Mouse (Mus musculus): ENCODE measurements around the gene Gsta2. TPM values are rescaled to one million over a fixed set of nuclear protein-coding genes. Genes with fewer than 3 reads are reported as not detected.
"Not testable (repeated sequence)": the region's sequence is repeated elsewhere in the genome, so short reads cannot be mapped to it uniquely, and the experiment has no call there.

Gsta2 gene
- polyA plus RNA-seq, 1 experiment from 2014 or later: not detected

- H3K9me3 ChIP-seq (replicated peaks; ENCODE audit: control insufficient read depth, low read length, poor library complexity, severe bottlenecking): no peaks in the 10 kb centered on the region
- H3K27ac ChIP-seq (ENCODE audit: low read length): no peak overlapping the region
- no peaks in the 10 kb centered on the region for H3K4me1 ChIP-seq (ENCODE audit: control insufficient read depth, insufficient read depth, low read length)
- H3K9ac ChIP-seq (ENCODE audit: low read depth, low read length): no peak overlapping the region
- ATAC-seq: no peak
- no peak overlapping the region for H3K4me2 ChIP-seq (ENCODE audit: low read length)
- 10% methylated on average over 9 of the region's 9 CpGs for WGBS
- no peaks in the 10 kb centered on the region for H3K27me3 ChIP-seq (ENCODE audit: control insufficient read depth, insufficient read depth, low read depth, low read length)
- no peak overlapping the region for H3K4me3 ChIP-seq (ENCODE audit: low read depth, low read length)
- H3K36me3 ChIP-seq (ENCODE audit: control insufficient read depth, insufficient read depth, low read length): no peaks in the 10 kb centered on the region
These were observed 2.5 kb upstream of the Gsta2 start for GRCm38 (mm10) chr9:78358053-78358452.

- H3K36me3 ChIP-seq (ENCODE audit: control insufficient read depth, insufficient read depth, low read length): no peaks in the 10 kb centered on the region
- no peaks in the 10 kb centered on the region for H3K27me3 ChIP-seq (ENCODE audit: control insufficient read depth, insufficient read depth, low read depth, low read length)
- no peaks in the 10 kb centered on the region for H3K4me1 ChIP-seq (ENCODE audit: control insufficient read depth, insufficient read depth, low read length)
- no peak overlapping the region for H3K9ac ChIP-seq (ENCODE audit: low read depth, low read length)
- ATAC-seq: no peak
- H3K4me3 ChIP-seq (ENCODE audit: low read depth, low read length): no peak overlapping the region
- 83% methylated on average over 11 of the region's 11 CpGs for WGBS
- H3K27ac ChIP-seq (ENCODE audit: low read length): no peak overlapping the region
- H3K9me3 ChIP-seq (replicated peaks; ENCODE audit: control insufficient read depth, low read length, poor library complexity, severe bottlenecking): no peaks in the 10 kb centered on the region
- no peak overlapping the region for H3K4me2 ChIP-seq (ENCODE audit: low read length)
These were observed 666 bp downstream of the Gsta2 start for GRCm38 (mm10) chr9:78354665-78355578.

- Histone ChIP-seq H3K4me3 (ENCODE audit: low read depth, low read length) (no peak overlapping the region), H3K36me3 (ENCODE audit: control insufficient read depth, insufficient read depth, low read length) (no peaks in the 10 kb centered on the region), H3K9ac (ENCODE audit: low read depth, low read length) (no peak overlapping the region), H3K9me3 (replicated peaks; ENCODE audit: control insufficient read depth, low read length, poor library complexity, severe bottlenecking) (no peaks in the 10 kb centered on the region), H3K27ac (ENCODE audit: low read length) (no peak overlapping the region), H3K4me2 (ENCODE audit: low read length) (no peak overlapping the region), H3K27me3 (ENCODE audit: control insufficient read depth, insufficient read depth, low read depth, low read length) (no peaks in the 10 kb centered on the region), H3K4me1 (ENCODE audit: control insufficient read depth, insufficient read depth, low read length) (no peaks in the 10 kb centered on the region)
- 89% methylated on average over 6 of the region's 6 CpGs for WGBS
- ATAC-seq: no peak
These were observed 3.9 kb downstream of the Gsta2 start for GRCm38 (mm10) chr9:78351504-78352220.

GRCm38 (mm10) chr9:78350007-78350406, 5.6 kb downstream of the Gsta2 start:
- H3K9me3 ChIP-seq (replicated peaks; ENCODE audit: control insufficient read depth, low read length, poor library complexity, severe bottlenecking); ATAC-seq; H3K27me3 ChIP-seq (ENCODE audit: control insufficient read depth, insufficient read depth, low read depth, low read length); H3K9ac ChIP-seq (ENCODE audit: low read depth, low read length); H3K36me3 ChIP-seq (ENCODE audit: control insufficient read depth, insufficient read depth, low read length); H3K4me3 ChIP-seq (ENCODE audit: low read depth, low read length); H3K4me1 ChIP-seq (ENCODE audit: control insufficient read depth, insufficient read depth, low read length); H3K4me2 ChIP-seq (ENCODE audit: low read length); H3K27ac ChIP-seq (ENCODE audit: low read length): not testable (repeated sequence)

GRCm38 (mm10) chr9:78349141-78349540, 6.4 kb downstream of the Gsta2 start:
- H3K27ac ChIP-seq (ENCODE audit: low read length); H3K4me1 ChIP-seq (ENCODE audit: control insufficient read depth, insufficient read depth, low read length); H3K9me3 ChIP-seq (replicated peaks; ENCODE audit: control insufficient read depth, low read length, poor library complexity, severe bottlenecking); ATAC-seq; H3K27me3 ChIP-seq (ENCODE audit: control insufficient read depth, insufficient read depth, low read depth, low read length); H3K36me3 ChIP-seq (ENCODE audit: control insufficient read depth, insufficient read depth, low read length); H3K9ac ChIP-seq (ENCODE audit: low read depth, low read length); H3K4me2 ChIP-seq (ENCODE audit: low read length); H3K4me3 ChIP-seq (ENCODE audit: low read depth, low read length): not testable (repeated sequence)
- WGBS: 81% methylated on average over 3 of the region's 3 CpGs

GRCm38 (mm10) chr9:78348206-78349004, 7.2 kb downstream of the Gsta2 start:
- H3K9me3 ChIP-seq (replicated peaks; ENCODE audit: control insufficient read depth, low read length, poor library complexity, severe bottlenecking); H3K36me3 ChIP-seq (ENCODE audit: control insufficient read depth, insufficient read depth, low read length); H3K4me3 ChIP-seq (ENCODE audit: low read depth, low read length); H3K4me1 ChIP-seq (ENCODE audit: control insufficient read depth, insufficient read depth, low read length); H3K4me2 ChIP-seq (ENCODE audit: low read length); H3K27ac ChIP-seq (ENCODE audit: low read length); ATAC-seq; H3K9ac ChIP-seq (ENCODE audit: low read depth, low read length); H3K27me3 ChIP-seq (ENCODE audit: control insufficient read depth, insufficient read depth, low read depth, low read length): not testable (repeated sequence)
- WGBS: 83% methylated on average over 6 of the region's 6 CpGs

GRCm38 (mm10) chr9:78347004-78347403, 8.6 kb downstream of the Gsta2 start:
- H3K9ac ChIP-seq (ENCODE audit: low read depth, low read length): no peak overlapping the region
- no peak overlapping the region for H3K4me3 ChIP-seq (ENCODE audit: low read depth, low read length)
- H3K27me3 ChIP-seq (ENCODE audit: control insufficient read depth, insufficient read depth, low read depth, low read length): no peaks in the 10 kb centered on the region
- H3K9me3 ChIP-seq (replicated peaks; ENCODE audit: control insufficient read depth, low read length, poor library complexity, severe bottlenecking): no peaks in the 10 kb centered on the region
- H3K4me2 ChIP-seq (ENCODE audit: low read length): no peak overlapping the region
- no peaks in the 10 kb centered on the region for H3K36me3 ChIP-seq (ENCODE audit: control insufficient read depth, insufficient read depth, low read length)
- no peak for ATAC-seq
- no peak overlapping the region for H3K27ac ChIP-seq (ENCODE audit: low read length)
- 75% methylated on average over 3 of the region's 3 CpGs for WGBS
- H3K4me1 ChIP-seq (ENCODE audit: control insufficient read depth, insufficient read depth, low read length): no peaks in the 10 kb centered on the region

GRCm38 (mm10) chr9:78345235-78345634, 10.4 kb downstream of the Gsta2 start:
- H3K36me3 ChIP-seq (ENCODE audit: control insufficient read depth, insufficient read depth, low read length); ATAC-seq; H3K4me2 ChIP-seq (ENCODE audit: low read length); H3K9me3 ChIP-seq (replicated peaks; ENCODE audit: control insufficient read depth, low read length, poor library complexity, severe bottlenecking); H3K27ac ChIP-seq (ENCODE audit: low read length); H3K4me3 ChIP-seq (ENCODE audit: low read depth, low read length); H3K27me3 ChIP-seq (ENCODE audit: control insufficient read depth, insufficient read depth, low read depth, low read length); H3K9ac ChIP-seq (ENCODE audit: low read depth, low read length); H3K4me1 ChIP-seq (ENCODE audit: control insufficient read depth, insufficient read depth, low read length): not testable (repeated sequence)
- 70% methylated on average over 3 of the region's 4 CpGs for WGBS

All from midbrain, embryonic 16.5 days (tissue).